Mouse (Mus musculus) CH12.LX (cell line): Measurements from ENCODE around the gene Tcte3.

Source experiments
- MAZ ChIP-seq: IDR thresholded peaks from 2 replicates; pipeline ENCODE4 v1.6.1; 2012; ENCODE audit warnings: low read depth, mild to moderate bottlenecking, inconsistent platforms, low read length, improper control_type of control experiment, moderate library complexity
- NELFE ChIP-seq: IDR thresholded peaks from 2 replicates; pipeline ENCODE4 v1.6.1; 2011; ENCODE audit warnings: low read depth, low read length, improper control_type of control experiment

DNA sequence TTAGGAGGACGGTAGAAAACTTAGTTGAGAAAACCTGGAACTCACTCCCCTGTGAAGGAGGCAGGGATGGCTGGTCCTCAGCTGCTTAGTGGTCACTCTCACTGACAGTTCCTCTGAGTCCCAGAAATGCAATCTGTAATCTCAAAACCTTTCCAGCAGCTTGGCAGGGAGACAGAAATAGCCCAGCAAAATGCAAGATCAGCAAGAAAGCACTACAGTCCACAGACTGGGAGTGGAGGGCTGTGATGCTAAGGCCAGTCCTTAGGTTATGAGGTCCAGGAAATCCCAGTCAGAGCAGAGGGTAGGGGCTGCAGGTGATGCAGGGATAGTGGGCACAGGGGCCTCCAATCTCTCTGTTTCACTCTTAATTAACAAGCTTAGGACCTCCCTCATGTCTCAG, 25.6 kb upstream of the Tcte3 start:
- TF ChIP-seq MAZ: no peak
- no peak for TF ChIP-seq NELFE
